Mouse (Mus musculus) liver, adult 2 months (tissue): ENCODE data around the gene Grap. TPM values are rescaled to one million over a fixed set of nuclear protein-coding genes. Genes with fewer than 3 reads are reported as not detected.

Experiments used
- DNase-seq: peaks from one replicate; pipeline ENCODE4 v3.0.0-alpha.2; 2011; ENCODE audit warnings: low read depth, low spot score; ENCODE audit errors: extremely low read depth
- H3K27ac ChIP-seq: fragments of 200-500 bp; replicated peaks from 2 replicates; pipeline ENCODE4 v1.5.1; 2012; ENCODE audit warnings: low read depth, mild to moderate bottlenecking, control low read depth, inconsistent platforms, low read length; ENCODE audit not compliant: insufficient read depth
- H3K27me3 ChIP-seq: fragments of 200-500 bp; 2 replicates; pipeline ENCODE4 v1.6.1; 2012; ENCODE audit warnings: mild to moderate bottlenecking, moderate library complexity, low read length, inconsistent platforms; ENCODE audit not compliant: control insufficient read depth, insufficient read depth
- H3K36me3 ChIP-seq: fragments of 200-500 bp; 2 replicates; pipeline ENCODE4 v1.6.1; 2012; ENCODE audit warnings: low read length, inconsistent platforms; ENCODE audit not compliant: control insufficient read depth, insufficient read depth
- H3K4me1 ChIP-seq: fragments of 200-500 bp; 2 replicates; pipeline ENCODE4 v1.6.1; 2011; ENCODE audit warnings: low read length; ENCODE audit not compliant: control insufficient read depth, insufficient read depth
- H3K4me3 ChIP-seq: fragments of 200-500 bp; 2 replicates; pipeline ENCODE4 v1.5.1; 2011; ENCODE audit warnings: low read depth, mild to moderate bottlenecking, control low read depth, low read length, moderate library complexity; ENCODE audit not compliant: insufficient read depth
- H3K79me2 ChIP-seq: fragments of 200-500 bp; 2 replicates; pipeline ENCODE4 v1.6.1; 2012; ENCODE audit warnings: inconsistent platforms, mild to moderate bottlenecking, low read length, moderate library complexity; ENCODE audit not compliant: control insufficient read depth, insufficient read depth
- H3K9ac ChIP-seq: fragments of 200-500 bp; 2 replicates; pipeline ENCODE4 v1.6.1; 2012; ENCODE audit warnings: low read depth, mild to moderate bottlenecking, control low read depth, inconsistent platforms, low read length
- CTCF ChIP-seq: fragments of 200-500 bp; IDR thresholded peaks from 2 replicates; pipeline ENCODE4 v1.5.1; 2011; ENCODE audit warnings: low read depth, low read length, control low read depth
- POLR2A ChIP-seq: fragments of 200-500 bp; IDR thresholded peaks from 2 replicates; pipeline ENCODE4 v1.6.1; 2011; ENCODE audit warnings: low read length, control low read depth; ENCODE audit not compliant: insufficient read depth; ENCODE audit errors: extremely low read depth
- WGBS: fragments of 180-500 bp; shearing (Covaris S2); methylation state at CpG from one replicate; pipeline ENCODE4 v1.1.7; 2018; 5-methylcytosine and 5-hydroxymethylcytosine counted together
- polyA plus RNA-seq: library from polyadenylated mRNA; depleted of rRNA; stranded (reverse); fragments of >200 nt; gene quantifications from 2 replicates; pipeline ENCODE4 v1.2.3, GENCODE M21; 2012
- total RNA-seq: library from RNA; depleted of rRNA; stranded (reverse); fragments of >200 nt; gene quantifications from 2 replicates; pipeline ENCODE4 v1.2.3, GENCODE M21; 2014

Grap gene
- total and polyA plus RNA-seq, 2 experiments, result 3.4 to 3.8 TPM

DNA sequence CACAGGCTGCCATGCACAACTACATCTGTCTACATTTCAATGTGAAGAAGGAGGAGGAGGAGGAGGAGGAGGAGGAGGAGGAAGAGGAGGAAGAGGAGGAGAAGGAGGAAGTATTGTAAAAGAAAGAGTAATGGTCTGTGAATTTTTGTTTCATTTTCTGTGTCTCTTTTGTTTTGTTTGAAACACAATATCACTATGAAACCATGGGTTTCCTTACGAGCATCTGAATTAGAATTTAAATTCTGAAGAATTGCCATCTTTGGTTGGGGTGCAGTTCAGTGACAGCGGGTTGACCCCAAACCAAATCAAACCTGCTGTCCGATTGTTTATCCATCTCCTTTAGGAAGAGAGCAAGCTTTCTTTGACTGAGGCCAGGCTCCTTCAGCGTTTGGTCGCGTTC is 33.7 kb upstream of the Grap start:
- H3K79me2 ChIP-seq, result no peaks in the 10 kb centered on the region
- no peak for DNase-seq
- H3K9ac ChIP-seq, result no peak overlapping the region
- no peaks in the 10 kb centered on the region for H3K27me3 ChIP-seq
- H3K4me3 ChIP-seq, result no peak overlapping the region
- WGBS, result 26% methylated on average over 6 of the region's 6 CpGs
- no peaks in the 10 kb centered on the region for H3K36me3 ChIP-seq
- H3K27ac ChIP-seq, result peak overlapping the region; percentile 16; the same call in 1 of the 2 replicates
- no peak for TF ChIP-seq CTCF
- TF ChIP-seq POLR2A, result no peak
- H3K4me1 ChIP-seq, result no peaks in the 10 kb centered on the region; the same call in 1 of the 2 replicates

DNA sequence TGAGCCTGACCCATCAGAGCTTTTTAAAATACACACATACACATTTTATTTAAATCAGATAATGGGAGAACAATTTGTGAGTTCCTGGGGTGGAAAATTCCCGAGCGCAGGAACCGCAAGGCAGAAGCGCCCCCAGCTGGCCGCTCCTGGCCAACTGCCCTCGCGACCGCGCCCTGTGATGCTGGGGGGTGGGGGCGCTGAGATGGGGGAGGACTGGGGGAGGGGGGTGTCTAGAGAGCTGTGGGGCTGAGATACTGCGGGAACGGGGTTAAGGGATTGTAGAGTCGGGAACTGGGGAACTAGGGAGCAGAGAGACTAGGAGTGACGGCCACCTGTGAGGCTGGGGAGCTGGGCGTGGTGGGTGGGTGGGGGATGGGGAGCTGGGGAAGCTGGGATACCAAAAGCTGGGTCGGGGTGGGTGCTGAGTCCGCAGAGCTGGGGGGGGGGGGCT is 33.2 kb upstream of the Grap start:
- WGBS, result 7% methylated on average over 16 of the region's 17 CpGs
- Histone ChIP-seq H3K79me2 (no peaks in the 10 kb centered on the region), H3K9ac (no peak overlapping the region), H3K27me3 (no peaks in the 10 kb centered on the region), H3K36me3 (no peaks in the 10 kb centered on the region), H3K4me1 (no peaks in the 10 kb centered on the region; the same call in 1 of the 2 replicates), H3K27ac (no peak overlapping the region), H3K4me3 (0 out of 2 replicates have a peak overlapping the region, but pooled peaks have one; percentile 6)
- peak; percentile 62 for TF ChIP-seq CTCF
- TF ChIP-seq POLR2A, result no peak
- DNase-seq, result peak; percentile 10

DNA sequence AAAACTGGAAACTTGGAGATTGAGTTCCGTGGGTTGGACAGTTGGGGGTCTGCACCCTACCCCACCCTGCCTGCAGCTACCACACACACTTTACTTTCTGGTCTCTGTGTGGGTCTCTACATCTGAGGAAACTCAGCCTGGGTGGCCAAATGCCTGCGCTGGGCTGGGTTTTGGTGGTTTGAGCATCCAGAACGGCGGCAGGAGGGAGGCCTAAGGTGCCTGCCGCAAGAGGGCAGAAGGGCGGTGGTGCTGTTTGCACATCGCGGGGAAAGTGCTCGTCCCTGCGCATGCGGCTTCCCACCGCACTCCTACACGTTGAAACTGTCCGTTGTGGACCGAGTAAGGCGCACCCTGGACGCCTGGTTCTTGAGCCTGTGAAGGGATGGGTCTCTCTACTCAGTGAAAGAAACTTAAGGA is 32.8 kb upstream of the Grap start:
- WGBS, result 3% methylated on average over 17 of the region's 17 CpGs

GRCm38 (mm10) chr11:61620762-61621161 is 32.3 kb upstream of the Grap start:
- DNase-seq, result no peak
- WGBS, result 57% methylated on average over 8 of the region's 8 CpGs
- no peaks in the 10 kb centered on the region for H3K27me3 ChIP-seq

More for the DNA sequence above, 32.8 kb upstream of the Grap start:
- H3K9ac ChIP-seq, result no peak overlapping the region
- peak overlapping the region; percentile 1; the same call in 1 of the 2 replicates for H3K4me3 ChIP-seq
- no peaks in the 10 kb centered on the region for H3K79me2 ChIP-seq
- no peaks in the 10 kb centered on the region for H3K27me3 ChIP-seq
- DNase-seq, result peak; percentile 13
- H3K27ac ChIP-seq, result no peak overlapping the region
- TF ChIP-seq POLR2A (no peak), CTCF (peak; percentile 85)
- H3K4me1 ChIP-seq, result no peaks in the 10 kb centered on the region; the same call in 1 of the 2 replicates
- H3K36me3 ChIP-seq, result no peaks in the 10 kb centered on the region

GRCm38 (mm10) chr11:61625136-61625535 is 27.9 kb upstream of the Grap start:
- H3K36me3 ChIP-seq, result no peaks in the 10 kb centered on the region
- DNase-seq, result no peak
- H3K27ac ChIP-seq, result no peak overlapping the region
- no peaks in the 10 kb centered on the region for H3K4me1 ChIP-seq
- H3K4me3 ChIP-seq, result no peak overlapping the region
- H3K79me2 ChIP-seq, result no peaks in the 10 kb centered on the region
- no peaks in the 10 kb centered on the region for H3K27me3 ChIP-seq
- no peak for TF ChIP-seq CTCF
- TF ChIP-seq POLR2A, result no peak
- 87% methylated on average over 7 of the region's 7 CpGs for WGBS
- no peak overlapping the region for H3K9ac ChIP-seq

More at GRCm38 (mm10) chr11:61620762-61621161, 32.3 kb upstream of the Grap start:
- Histone ChIP-seq H3K79me2 (no peaks in the 10 kb centered on the region), H3K36me3 (no peaks in the 10 kb centered on the region), H3K4me3 (no peak overlapping the region), H3K27ac (no peak overlapping the region), H3K4me1 (no peaks in the 10 kb centered on the region; the same call in 1 of the 2 replicates), H3K9ac (no peak overlapping the region)
- no peak for TF ChIP-seq CTCF
- no peak for TF ChIP-seq POLR2A

- no peaks in the 10 kb centered on the region for H3K27me3 ChIP-seq
- no peaks in the 10 kb centered on the region for H3K79me2 ChIP-seq
- WGBS, result 86% methylated on average over 1 of the region's 1 CpGs
- TF ChIP-seq CTCF (no peak), POLR2A (no peak)
- DNase-seq, result no peak
- no peak overlapping the region for H3K9ac ChIP-seq
- H3K27ac ChIP-seq, result no peak overlapping the region
- H3K4me3 ChIP-seq, result no peak overlapping the region
- no peaks in the 10 kb centered on the region for H3K36me3 ChIP-seq
- no peaks in the 10 kb centered on the region for H3K4me1 ChIP-seq
These were observed 26.6 kb upstream of the Grap start for GRCm38 (mm10) chr11:61626509-61626908.
